In the genomic region with DNA sequence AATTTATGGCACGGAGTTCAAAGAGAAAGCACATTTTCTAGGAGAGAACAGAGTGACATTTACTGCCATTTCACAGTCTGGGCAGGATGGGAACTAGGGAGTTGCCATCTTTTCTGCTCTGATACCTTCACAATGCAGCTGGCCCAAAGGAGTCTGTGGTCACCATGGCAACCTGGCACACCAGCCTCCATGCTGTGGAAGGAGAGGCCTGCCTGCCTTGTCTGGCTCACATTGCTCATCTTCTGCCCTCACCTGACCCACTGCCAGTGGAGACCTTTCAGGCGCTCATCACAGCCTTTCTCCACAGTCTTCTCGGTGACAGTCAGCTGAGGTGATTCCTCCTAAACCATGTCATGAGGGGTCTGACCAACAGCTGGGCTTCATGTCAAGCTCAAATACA, we compare ENCODE assay signal across 10 mouse cellular contexts.
DNase-seq lines count a peak whose midpoint lies in the region; ATAC-seq and TF ChIP-seq lines count a peak whose summit lies in the region.
"Had no signal": no experiment of that assay in that cellular context is flagged by ENCODE, and none has a peak within 500 bp of the region (broad histone marks: within the 10 kb centered on the region; RNA-seq: fewer than 3 reads in every experiment).

No protein-coding gene starts in this region.

- H3K4me3 ChIP-seq in kidney, embryonic 16.5 days (ENCODE audit: low read length), result no peak overlapping the region
- H3K4me3 ChIP-seq in hindbrain, postnatal 0 days (ENCODE audit: low read length), result no peak overlapping the region
- H3K4me3 ChIP-seq in midbrain, embryonic 16.5 days (ENCODE audit: low read depth, low read length), result no peak overlapping the region
- H3K4me3 ChIP-seq: erythroblast, embryonic 14.5 days; liver, embryonic 13.5 days had no signal

- peak; percentile 84 for ATAC-seq in kidney, embryonic 16.5 days (ENCODE audit: low FRiP score, low TSS enrichment)
- peak; percentile 89 for ATAC-seq in hindbrain, postnatal 0 days
- ATAC-seq in midbrain, embryonic 16.5 days, result peak; percentile 87
- no peak for ATAC-seq in activated CD4-positive, CD25-positive, alpha-beta regulatory T cell, adult 4 months
- no peak for ATAC-seq in erythroid progenitor cell, adult 5-6 weeks (replicated peaks; ENCODE audit: low FRiP score, poor library complexity, severe bottlenecking)

- no peak for DNase-seq in kidney, adult 18-20 months
- peak; percentile 61 for DNase-seq in embryo, embryonic 11 days
- DNase-seq in hindbrain, postnatal 0 days (ENCODE audit: low spot score), result peak; percentile 89
- no peak for DNase-seq in B cell, adult 2 months
- DNase-seq: liver, embryonic 13.5 days had no signal

- H3K9ac ChIP-seq in kidney, embryonic 16.5 days (replicated peaks; ENCODE audit: low read length), result no peak overlapping the region
- peak overlapping the region; percentile 17; the same call in 1 of the 2 replicates for H3K9ac ChIP-seq in hindbrain, postnatal 0 days (replicated peaks; ENCODE audit: low read length)
- no peak overlapping the region for H3K9ac ChIP-seq in midbrain, embryonic 16.5 days (ENCODE audit: low read depth, low read length)
- H3K9ac ChIP-seq: liver, embryonic 13.5 days had no signal

- H3K9me3 ChIP-seq in kidney, embryonic 16.5 days (ENCODE audit: low read length), result no peaks in the 10 kb centered on the region
- no peaks in the 10 kb centered on the region for H3K9me3 ChIP-seq in hindbrain, postnatal 0 days (ENCODE audit: low read length)
- no peaks in the 10 kb centered on the region for H3K9me3 ChIP-seq in midbrain, embryonic 16.5 days (replicated peaks; ENCODE audit: control insufficient read depth, low read length, poor library complexity, severe bottlenecking)
- H3K9me3 ChIP-seq: liver, embryonic 13.5 days had no signal

- H3K4me2 ChIP-seq in kidney, embryonic 16.5 days (replicated peaks; ENCODE audit: low read depth, low read length), result no peak overlapping the region
- 0 out of 2 replicates have a peak overlapping the region, but pooled peaks have one; percentile 5 for H3K4me2 ChIP-seq in hindbrain, postnatal 0 days (ENCODE audit: low read depth, low read length)
- peak overlapping the region; percentile 22 for H3K4me2 ChIP-seq in midbrain, embryonic 16.5 days (ENCODE audit: low read length)
- H3K4me2 ChIP-seq: liver, embryonic 13.5 days had no signal

- TF ChIP-seq CTCF in hindbrain, postnatal 0 days (IDR thresholded peaks at IDR 0.05; ENCODE audit: low read depth), result no peak

- no peak overlapping the region for H3K27ac ChIP-seq in kidney, embryonic 16.5 days (ENCODE audit: low read length)
- peak overlapping the region; percentile 67; the same call in 1 of the 2 replicates for H3K27ac ChIP-seq in hindbrain, postnatal 0 days
- H3K27ac ChIP-seq in midbrain, embryonic 16.5 days (ENCODE audit: low read length), result peak overlapping the region; percentile 79
- H3K27ac ChIP-seq: liver, embryonic 13.5 days had no signal

- H3K36me3 ChIP-seq in kidney, embryonic 16.5 days (ENCODE audit: insufficient read depth, low read length), result no peaks in the 10 kb centered on the region
- H3K36me3 ChIP-seq in hindbrain, postnatal 0 days (ENCODE audit: insufficient read depth, low read length), result no peaks in the 10 kb centered on the region
- H3K36me3 ChIP-seq in midbrain, embryonic 16.5 days (ENCODE audit: control insufficient read depth, insufficient read depth, low read length), result no peaks in the 10 kb centered on the region
- H3K36me3 ChIP-seq: liver, embryonic 13.5 days had no signal

- H3K27me3 ChIP-seq in kidney, embryonic 16.5 days (ENCODE audit: insufficient read depth, low read length), result no peaks in the 10 kb centered on the region
- H3K27me3 ChIP-seq in hindbrain, postnatal 0 days (ENCODE audit: insufficient read depth, low read length), result no peaks in the 10 kb centered on the region
- H3K27me3 ChIP-seq in midbrain, embryonic 16.5 days (ENCODE audit: control insufficient read depth, insufficient read depth, low read depth, low read length), result no peaks in the 10 kb centered on the region
- H3K27me3 ChIP-seq: liver, embryonic 13.5 days had no signal

- no peaks in the 10 kb centered on the region for H3K4me1 ChIP-seq in kidney, embryonic 16.5 days (ENCODE audit: insufficient read depth, low read length)
- peaks cover 23% of the 10 kb centered on the region for H3K4me1 ChIP-seq in hindbrain, postnatal 0 days (ENCODE audit: insufficient read depth, low read length)
- peaks cover 39% of the 10 kb centered on the region for H3K4me1 ChIP-seq in midbrain, embryonic 16.5 days (ENCODE audit: control insufficient read depth, insufficient read depth, low read length)
- H3K4me1 ChIP-seq: liver, embryonic 13.5 days had no signal

- WGBS in kidney, embryonic 16.5 days, result 45% methylated on average over 3 of the region's 3 CpGs
- 21% methylated on average over 3 of the region's 3 CpGs for WGBS in hindbrain, postnatal 0 days
- WGBS in midbrain, embryonic 16.5 days, result 26% methylated on average over 3 of the region's 3 CpGs

Comparison
In these comparisons a context has a peak if more than half of its experiments do, and no peak if none do; other contexts are left out.
1. ATAC-seq: peak in kidney, embryonic 16.5 days (single experiment), hindbrain, postnatal 0 days (single experiment) and midbrain, embryonic 16.5 days (single experiment); none in activated CD4-positive, CD25-positive, alpha-beta regulatory T cell, adult 4 months (single experiment) and erythroid progenitor cell, adult 5-6 weeks (single experiment).
2. DNase-seq: peak in embryo, embryonic 11 days (single experiment) and hindbrain, postnatal 0 days (single experiment); none in kidney, adult 18-20 months (single experiment) and B cell, adult 2 months (0 of 2).